Mouse (Mus musculus) liver, postnatal 0 days (tissue): ENCODE results near the gene A830031A19Rik.

Experiments used
- CTCF ChIP-seq: sonication (generic); IDR thresholded peaks from 2 replicates; pipeline ENCODE4 v1.5.1; 2016; ENCODE audit warnings: antibody characterized with exemption, low read depth
- EP300 ChIP-seq: IDR thresholded peaks from 2 replicates; pipeline ENCODE4 v1.6.1; 2016; ENCODE audit warnings: antibody characterized with exemption, low read depth, mild to moderate bottlenecking

GRCm38 (mm10) chr11:24018783-24019182 lies 56.1 kb downstream of the A830031A19Rik start:
- TF ChIP-seq EP300 = no peak
- TF ChIP-seq CTCF = no peak
